ENCODE assay signal across 15 mouse cellular contexts in genomic region chr19:55787420-55787819, GRCm38 (mm10). TPM values are rescaled to one million over a fixed set of nuclear protein-coding genes. Genes with fewer than 3 reads are reported as not detected.
A peak's percentile ranks its signal among the peaks of the same experiment; 100 is the strongest.
DNase-seq lines count a peak whose midpoint lies in the region; ATAC-seq and TF ChIP-seq lines count a peak whose summit lies in the region.
"Had no signal": no experiment of that assay in that cellular context is flagged by ENCODE, and none has a peak within 500 bp of the region (broad histone marks: within the 10 kb centered on the region; RNA-seq: fewer than 3 reads in every experiment).

No protein-coding gene starts in this region.

- H3K9ac ChIP-seq in liver, postnatal 0 days (replicated peaks): no peak overlapping the region
- H3K9ac ChIP-seq: neural tube, embryonic 12.5 days had no signal

- H3K36me3 ChIP-seq in liver, postnatal 0 days (replicated peaks; ENCODE audit: insufficient read depth, low read length): no peaks in the 10 kb centered on the region
- H3K36me3 ChIP-seq: G1E; neural tube, embryonic 12.5 days had no signal

- DNase-seq in heart, postnatal 4 days: peak; percentile 20
- no peak for DNase-seq in heart, postnatal 25 days (ENCODE audit: low spot score)
- peak; percentile 31 to 42 for DNase-seq in B cell, adult 2 months
- peak; percentile 31 for DNase-seq in WW6 (ENCODE audit: low read depth, low spot score)
- DNase-seq in liver, postnatal 0 days: peak; percentile 67
- no peak for DNase-seq in right cerebral cortex, postnatal 25 days
- no peak for DNase-seq in ovary, postnatal 14 days (ENCODE audit: low spot score)
- DNase-seq: adrenal gland, adult 2 months; heart, postnatal 10 days; kidney, adult 11 months; lung, adult 2 months; right cerebral cortex, adult 18-20 months had no signal

- no peak overlapping the region for H3K4me2 ChIP-seq in liver, postnatal 0 days (ENCODE audit: low read depth, low read length)
- H3K4me2 ChIP-seq: neural tube, embryonic 12.5 days had no signal

- ATAC-seq in liver, postnatal 0 days: peak; percentile 47; the same call in 1 of the 2 replicates

- no peak overlapping the region for H3K4me3 ChIP-seq in liver, postnatal 0 days (ENCODE audit: low read depth, low read length)
- H3K4me3 ChIP-seq: erythroblast, embryonic 14.5 days; neural tube, embryonic 12.5 days had no signal

- H3K27ac ChIP-seq in liver, postnatal 0 days (ENCODE audit: low read depth): no peak overlapping the region
- H3K27ac ChIP-seq: neural tube, embryonic 12.5 days had no signal

- intact Hi-C loops in heart, postnatal 25 days (cut with DNase I): no loop called here

- H3K27me3 ChIP-seq in liver, postnatal 0 days (ENCODE audit: insufficient read depth, low read length): no peaks in the 10 kb centered on the region
- H3K27me3 ChIP-seq: neural tube, embryonic 12.5 days had no signal

- no peaks in the 10 kb centered on the region for H3K9me3 ChIP-seq in liver, postnatal 0 days (ENCODE audit: low read length)
- H3K9me3 ChIP-seq: neural tube, embryonic 12.5 days had no signal

- TF ChIP-seq EP300 in liver, postnatal 0 days (IDR thresholded peaks at IDR 0.05; ENCODE audit: low read depth): no peak

- TF ChIP-seq CTCF in liver, postnatal 0 days (IDR thresholded peaks at IDR 0.05; ENCODE audit: low read depth): no peak

- 69% methylated on average over 13 of the region's 13 CpGs for WGBS in liver, postnatal 0 days (ENCODE audit: insufficient replicate concordance)

- H3K4me1 ChIP-seq in liver, postnatal 0 days (ENCODE audit: insufficient read depth): peaks cover 19% of the 10 kb centered on the region

RNA-seq across cellular contexts. Expression of gene Tcf7l2, which starts 45.8 kb away (rescaled TPM):
- total RNA-seq in heart, postnatal 4 days (2021): 10 to 100 TPM; 24.6 to 28.6 TPM
- total RNA-seq in heart, postnatal 25 days (2021): 10 to 100 TPM; 14.6 to 14.7 TPM
- polyA plus RNA-seq in liver, postnatal 0 days (2015; fragmentation: Nextera tagmentation; extraction: Ambion mirVana): 18.8 and 21.6 TPM in 2 replicates

Comparison
In these comparisons a context has a peak if more than half of its experiments do, and no peak if none do; other contexts are left out.
1. DNase-seq: peak in heart, postnatal 4 days (single experiment), B cell, adult 2 months (2 of 2), WW6 (single experiment) and liver, postnatal 0 days (single experiment); none in heart, postnatal 25 days (single experiment), right cerebral cortex, postnatal 25 days (single experiment) and ovary, postnatal 14 days (single experiment).